Mouse (Mus musculus): ENCODE measurements around the gene Ttll9.

GRCm38 (mm10) chr2:152928988-152929370, 33.3 kb upstream of the Ttll9 start:
- TF ChIP-seq CTCF (IDR thresholded peaks at IDR 0.05; ENCODE audit: low read depth) (no peak), EP300 (IDR thresholded peaks at IDR 0.05; ENCODE audit: low read depth) (no peak)

All from liver, postnatal 0 days (tissue).